In the genomic region with DNA sequence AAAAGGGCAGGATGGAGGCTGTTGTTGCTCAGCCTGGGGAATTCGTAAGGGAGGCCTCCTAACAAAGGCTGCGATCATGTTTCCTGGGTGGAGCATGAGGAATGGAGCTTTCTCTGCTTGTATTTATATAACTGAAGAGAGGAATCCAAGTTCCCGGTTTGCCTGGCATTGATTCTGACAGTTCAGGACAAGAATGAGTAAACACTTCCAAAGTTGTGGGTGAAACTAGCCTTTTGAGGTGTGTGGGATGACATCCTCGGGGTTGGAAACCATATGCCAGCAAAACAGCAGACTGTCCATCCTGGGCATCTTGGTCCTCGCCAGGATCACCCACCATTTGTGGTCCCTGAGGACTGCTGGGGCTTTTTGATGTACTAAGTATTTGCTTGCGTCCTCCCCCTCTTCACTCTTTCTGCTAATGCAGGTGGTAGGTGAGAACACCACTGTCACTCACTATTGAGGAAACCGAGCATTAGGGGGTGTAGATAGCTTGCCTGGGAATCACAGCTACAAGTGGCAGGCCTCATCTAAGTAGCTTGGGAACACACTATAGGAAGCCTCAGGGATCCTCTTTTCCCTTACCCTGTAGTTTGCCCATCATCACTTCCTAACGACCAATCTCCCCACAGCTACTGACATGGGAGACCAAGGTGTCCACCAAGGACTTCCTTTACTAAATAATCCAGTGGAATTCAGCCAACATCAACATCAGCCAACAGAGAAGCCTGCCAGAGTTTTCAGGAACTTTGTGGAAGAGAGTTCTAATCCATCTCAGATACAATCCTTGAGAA, we compare ENCODE assay signal across 18 mouse cellular contexts.
DNase-seq lines count a peak whose midpoint lies in the region; ATAC-seq lines count a peak whose summit lies in the region.
"Had no signal": no experiment of that assay in that cellular context is flagged by ENCODE, and none has a peak within 500 bp of the region (broad histone marks: within the 10 kb centered on the region; RNA-seq: fewer than 3 reads in every experiment).

No protein-coding gene starts in this region.

- H3K9me3 ChIP-seq in embryonic facial prominence, embryonic 14.5 days (ENCODE audit: control insufficient read depth, low read length) = peaks cover 7% of the 10 kb centered on the region; the same call in 1 of the 2 replicates
- peaks cover 3% of the 10 kb centered on the region; the same call in 1 of the 2 replicates for H3K9me3 ChIP-seq in embryonic facial prominence, embryonic 10.5 days
- H3K9me3 ChIP-seq: forebrain, embryonic 15.5 days; limb, embryonic 13.5 days; liver, embryonic 15.5 days had no signal

- no peak overlapping the region for H3K4me3 ChIP-seq in embryonic facial prominence, embryonic 14.5 days (ENCODE audit: low read depth, low read length)
- no peak overlapping the region for H3K4me3 ChIP-seq in embryonic facial prominence, embryonic 10.5 days
- H3K4me3 ChIP-seq: forebrain, embryonic 15.5 days; heart, embryonic 13.5 days; limb, embryonic 13.5 days; liver, embryonic 15.5 days had no signal

- no peak overlapping the region for H3K9ac ChIP-seq in embryonic facial prominence, embryonic 14.5 days (ENCODE audit: low read depth, low read length)
- H3K9ac ChIP-seq: forebrain, embryonic 15.5 days; heart, embryonic 13.5 days; limb, embryonic 13.5 days; liver, embryonic 15.5 days had no signal

- 61% methylated on average over 8 of the region's 8 CpGs for WGBS in embryonic facial prominence, embryonic 14.5 days
- WGBS in embryonic facial prominence, embryonic 10.5 days = 77% methylated on average over 8 of the region's 8 CpGs

- DNase-seq in embryonic facial prominence, embryonic 14.5 days (ENCODE audit: low spot score) = peak; percentile 75
- no peak for DNase-seq in embryonic facial prominence, embryonic 10.5 days (ENCODE audit: low spot score)
- DNase-seq in layer of hippocampus, adult 9-11 months = peak; percentile 27
- DNase-seq in layer of hippocampus, postnatal 10 days (ENCODE audit: low spot score in 2 of 2) = no peak
- peak; percentile 54 to 62 for DNase-seq in right cerebral cortex, adult 2 months (ENCODE audit: low spot score in 2 of 2)
- DNase-seq in right cerebral cortex, postnatal 10 days (ENCODE audit: low spot score in 2 of 2) = no peak
- peak; percentile 51 for DNase-seq in telencephalon, adult 2 months (ENCODE audit: low read depth, low spot score)
- DNase-seq: adrenal gland, postnatal 10 days; cerebellum, adult 9-10 months; gastrocnemius, postnatal 36 days; heart, postnatal 4 days; kidney, adult 8-10 months had no signal

- no peaks in the 10 kb centered on the region for H3K27me3 ChIP-seq in embryonic facial prominence, embryonic 14.5 days (replicated peaks; ENCODE audit: control insufficient read depth, insufficient read depth, low read length)
- H3K27me3 ChIP-seq in embryonic facial prominence, embryonic 10.5 days (replicated peaks; ENCODE audit: low read depth, poor library complexity, severe bottlenecking) = no peaks in the 10 kb centered on the region; the same call in 1 of the 2 replicates
- H3K27me3 ChIP-seq: forebrain, embryonic 15.5 days; heart, embryonic 13.5 days; limb, embryonic 13.5 days; liver, embryonic 15.5 days had no signal

- ATAC-seq in embryonic facial prominence, embryonic 14.5 days (ENCODE audit: low read depth) = no peak
- no peak for ATAC-seq in cerebellum, adult (ENCODE audit: insufficient number of reproducible peaks, low FRiP score, low TSS enrichment)
- ATAC-seq: forebrain, embryonic 15.5 days; hindbrain, postnatal 0 days had no signal

- no peak overlapping the region for H3K4me2 ChIP-seq in embryonic facial prominence, embryonic 14.5 days (ENCODE audit: low read depth, low read length)
- H3K4me2 ChIP-seq: forebrain, embryonic 15.5 days; heart, embryonic 13.5 days; limb, embryonic 13.5 days; liver, embryonic 15.5 days had no signal

- no peak overlapping the region; the same call in 1 of the 2 replicates for H3K27ac ChIP-seq in embryonic facial prominence, embryonic 14.5 days (replicated peaks; ENCODE audit: low read depth, low read length)
- H3K27ac ChIP-seq in embryonic facial prominence, embryonic 10.5 days (replicated peaks) = no peak overlapping the region
- H3K27ac ChIP-seq: forebrain, embryonic 15.5 days; heart, embryonic 13.5 days; hindbrain, postnatal 0 days; limb, embryonic 13.5 days; liver, embryonic 15.5 days had no signal

- H3K36me3 ChIP-seq in embryonic facial prominence, embryonic 14.5 days (ENCODE audit: control insufficient read depth, insufficient read depth, low read length) = no peaks in the 10 kb centered on the region
- no peaks in the 10 kb centered on the region for H3K36me3 ChIP-seq in embryonic facial prominence, embryonic 10.5 days (replicated peaks)
- H3K36me3 ChIP-seq: forebrain, embryonic 15.5 days; heart, embryonic 13.5 days; limb, embryonic 13.5 days; liver, embryonic 15.5 days had no signal

- peaks cover 19% of the 10 kb centered on the region for H3K4me1 ChIP-seq in embryonic facial prominence, embryonic 14.5 days (ENCODE audit: control insufficient read depth, insufficient read depth, low read length)
- 0 out of 2 replicates have a peak, but pooled peaks cover 7% of the 10 kb centered on the region for H3K4me1 ChIP-seq in embryonic facial prominence, embryonic 10.5 days
- H3K4me1 ChIP-seq: forebrain, embryonic 15.5 days; heart, embryonic 13.5 days; liver, embryonic 15.5 days had no signal

Comparison
In these comparisons a context has a peak if more than half of its experiments do, and no peak if none do; other contexts are left out.
1. DNase-seq: peak in embryonic facial prominence, embryonic 14.5 days (single experiment), layer of hippocampus, adult 9-11 months (single experiment), right cerebral cortex, adult 2 months (2 of 2) and telencephalon, adult 2 months (single experiment); none in embryonic facial prominence, embryonic 10.5 days (single experiment), layer of hippocampus, postnatal 10 days (0 of 2) and right cerebral cortex, postnatal 10 days (0 of 2).